Mouse (Mus musculus) gastrocnemius, adult 8-10 months (tissue): ENCODE data around the gene Tcf25. TPM values are rescaled to one million over a fixed set of nuclear protein-coding genes. Genes with fewer than 3 reads are reported as not detected.
A peak's percentile ranks its signal among the peaks of the same experiment; 100 is the strongest.
"Not testable (repeated sequence)": the region's sequence is repeated elsewhere in the genome, so short reads cannot be mapped to it uniquely, and the experiment has no call there.

Experiments
- DNase-seq, 2 experiments: peaks; one replicate each; pipeline ENCODE4 v3.0.0; 2022; ENCODE audit warnings: low spot score in 2 of 2
- total RNA-seq, 4 experiments: library from RNA; stranded (reverse); gene quantifications; 2 replicates each; pipeline ENCODE4 v1.2.4; 2022

Tcf25 gene
- total RNA-seq, 4 experiments from 2014 or later, result 125 to 155 (median 141) TPM

DNA sequence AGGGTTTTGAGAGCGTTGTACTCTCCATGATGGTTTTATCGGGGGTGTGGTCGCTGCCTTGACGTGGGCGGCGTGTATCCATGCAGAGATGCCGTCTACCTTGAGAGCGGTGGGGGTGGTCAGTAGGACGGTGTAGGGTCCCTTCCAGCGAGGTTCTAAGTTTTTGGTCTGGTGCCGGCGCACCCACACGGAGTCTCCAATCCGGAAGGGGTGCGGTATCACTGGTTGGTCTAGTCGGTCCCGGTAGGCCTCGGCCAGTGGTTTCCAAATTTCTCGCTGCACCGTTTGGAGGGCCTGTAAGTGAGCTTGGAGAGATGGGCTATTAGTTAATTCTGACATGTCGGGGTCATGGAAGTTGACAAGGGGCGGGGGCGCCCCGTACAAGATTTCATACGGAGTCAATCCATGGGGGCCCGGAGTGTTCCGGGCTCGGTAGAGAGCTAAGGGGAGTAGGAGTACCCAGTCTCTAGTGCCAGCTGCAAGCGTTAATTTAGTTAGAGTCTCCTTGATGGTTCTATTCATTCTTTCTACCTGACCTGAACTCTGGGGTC, 54.9 kb downstream of the Tcf25 start:
- DNase-seq, result no peak

DNA sequence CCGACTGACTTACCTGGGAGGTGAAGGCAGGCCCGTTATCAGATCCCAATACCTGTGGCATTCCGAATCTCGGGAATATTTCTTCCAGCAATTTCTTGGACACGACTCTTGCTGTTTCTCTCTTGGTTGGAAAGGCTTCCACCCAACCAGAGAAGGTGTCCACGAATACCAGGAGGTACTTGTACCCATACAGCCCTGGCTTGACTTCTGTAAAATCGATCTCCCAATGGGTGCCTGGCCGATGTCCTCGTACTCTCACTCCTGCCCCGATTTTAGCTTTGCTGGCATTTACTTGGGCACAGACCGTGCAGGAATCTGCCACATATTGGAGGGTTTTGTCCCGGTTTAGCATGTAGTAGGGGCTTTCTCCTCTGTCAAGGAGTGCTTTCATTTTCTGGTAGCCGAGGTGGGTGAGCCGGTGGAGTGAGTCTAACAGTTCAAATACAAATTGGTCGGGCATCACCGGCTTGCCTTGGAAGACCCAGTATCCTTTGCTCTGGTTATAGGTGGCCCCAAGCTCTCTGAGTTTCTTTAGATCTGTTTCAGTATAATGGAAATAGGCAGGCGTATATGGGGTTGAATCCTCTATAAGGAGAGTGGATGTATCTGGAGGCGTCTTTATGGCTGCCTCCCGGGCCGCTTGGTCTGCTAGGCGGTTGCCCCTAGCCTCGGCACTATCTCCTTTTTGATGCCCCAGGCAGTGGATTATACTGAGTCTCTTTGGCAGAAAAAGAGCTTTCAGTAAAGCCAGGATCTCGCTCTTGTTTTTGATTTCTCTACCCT, 55.6 kb downstream of the Tcf25 start:
- DNase-seq, result no peak

- not testable (repeated sequence) for DNase-seq
Observed at GRCm38 (mm10) chr8:123429722-123430013, 56.1 kb downstream of the Tcf25 start.

GRCm38 (mm10) chr8:123430936-123431335, 57.4 kb downstream of the Tcf25 start:
- DNase-seq, result not testable (repeated sequence)

DNA sequence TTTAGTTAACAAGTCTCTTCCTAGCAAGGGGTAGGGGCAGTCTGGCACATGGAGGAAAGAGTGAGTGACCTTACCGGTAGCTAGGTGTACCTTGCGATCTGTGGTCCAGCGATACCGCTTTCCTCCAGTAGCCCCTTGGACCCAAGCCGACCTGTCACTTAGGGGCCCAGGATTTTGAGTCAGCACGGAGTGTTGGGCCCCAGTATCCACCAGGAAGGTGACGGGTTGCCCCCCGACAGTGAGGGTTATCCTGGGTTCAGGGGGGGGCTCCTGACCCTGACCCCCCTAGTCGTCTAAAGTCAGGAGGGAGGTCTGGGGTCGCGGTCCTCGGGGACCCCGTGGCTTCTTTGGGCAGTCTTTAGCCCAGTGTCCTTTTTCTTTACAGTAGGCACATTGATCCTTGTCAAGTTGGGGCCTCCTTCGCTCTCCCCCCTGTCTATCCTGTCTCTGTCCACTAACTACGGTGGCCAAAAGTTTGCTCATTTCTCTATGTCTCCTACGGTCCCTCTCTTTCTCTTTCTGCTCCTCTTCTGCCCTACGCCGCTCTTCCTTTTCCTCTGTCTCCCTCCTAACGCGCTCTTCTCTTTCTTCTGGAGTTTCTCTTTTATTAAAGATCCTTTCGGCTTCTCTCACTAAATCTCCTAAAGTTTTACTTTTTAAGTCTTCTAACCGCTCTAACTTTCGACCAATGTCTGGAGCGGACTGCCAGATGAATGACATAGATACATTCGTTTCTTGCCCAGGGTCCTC, 58.2 kb downstream of the Tcf25 start:
- DNase-seq, result no peak

- no peak for DNase-seq
Observed at GRCm38 (mm10) chr8:123432381-123432780, 58.8 kb downstream of the Tcf25 start.

DNA sequence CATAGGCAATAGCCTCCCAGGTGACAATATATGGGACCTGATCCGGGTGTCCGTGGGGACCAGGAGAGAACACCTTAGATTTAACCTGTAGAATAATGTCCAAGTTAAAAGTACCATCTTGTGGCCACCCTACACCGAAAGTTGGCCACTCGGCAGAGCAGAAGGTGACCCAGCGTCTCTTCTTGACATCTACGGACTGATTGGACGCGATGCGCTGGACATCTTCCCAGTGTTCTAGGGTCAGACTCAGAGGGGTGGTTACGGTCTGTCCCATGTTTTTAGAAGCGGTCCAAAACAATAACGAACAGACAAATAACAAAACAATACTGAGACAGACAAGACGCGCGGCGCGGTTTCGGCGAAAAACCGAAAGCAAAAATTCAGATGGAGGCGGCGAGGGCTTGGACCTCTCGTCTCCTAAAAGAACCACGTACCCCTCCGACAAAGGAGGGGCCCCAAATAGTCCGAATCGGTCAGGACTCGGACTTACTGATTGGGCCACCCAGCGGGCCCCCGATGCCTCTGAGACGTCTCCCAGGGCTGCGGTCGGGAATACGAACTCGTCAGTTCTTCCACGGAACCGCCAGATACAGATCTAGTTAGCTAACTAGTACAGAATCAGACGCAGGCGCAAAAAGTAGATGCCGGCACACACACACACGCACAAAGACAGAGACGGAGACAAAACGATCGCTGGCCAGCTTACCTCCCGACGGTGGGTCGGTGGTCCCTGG, 59.9 kb downstream of the Tcf25 start:
- DNase-seq, result not testable (repeated sequence)

- no peak for DNase-seq
Observed at GRCm38 (mm10) chr8:123441788-123442187, 68.2 kb downstream of the Tcf25 start.

- no peak for DNase-seq
Observed at GRCm38 (mm10) chr8:123442351-123442750, 68.8 kb downstream of the Tcf25 start.

GRCm38 (mm10) chr8:123442871-123443575, 69.5 kb downstream of the Tcf25 start:
- DNase-seq, result peak; percentile 90

DNA sequence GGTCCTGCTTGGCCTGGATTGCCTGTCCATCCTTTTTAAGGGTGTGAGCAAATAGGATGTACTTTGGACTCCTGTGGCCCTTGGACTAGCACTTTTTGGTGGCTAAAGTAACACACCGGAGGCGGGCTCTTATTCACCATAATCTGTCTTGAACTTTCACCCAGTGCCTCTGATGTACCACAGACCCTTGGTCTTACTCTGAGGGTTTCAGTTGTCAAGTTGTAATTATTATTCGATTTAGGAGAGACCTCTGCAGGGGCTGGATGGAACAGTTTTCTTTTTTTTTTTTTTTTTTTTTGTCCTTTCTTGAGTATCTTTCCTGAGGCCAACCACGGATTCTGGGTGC, 70.0 kb downstream of the Tcf25 start:
- no peak for DNase-seq

DNA sequence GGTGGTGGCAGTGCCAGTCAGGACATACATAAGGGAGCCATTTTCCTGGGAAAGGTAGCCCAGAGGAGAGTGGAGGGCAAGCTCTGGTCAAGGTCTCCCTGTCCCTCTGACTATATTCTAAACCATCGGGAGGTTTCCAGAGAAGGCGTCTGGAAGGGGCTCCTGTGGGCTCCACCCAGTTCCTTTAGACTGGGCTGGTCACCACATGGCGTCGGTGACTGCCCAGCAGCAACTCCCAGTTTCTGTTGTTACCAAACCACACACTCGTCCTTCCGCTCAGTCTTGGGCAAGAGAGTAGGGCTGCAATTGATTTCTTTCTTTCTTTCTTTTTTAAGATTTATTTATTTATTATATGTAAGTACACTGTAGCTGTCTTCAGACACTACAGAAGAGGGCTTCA, 70.6 kb downstream of the Tcf25 start:
- DNase-seq, result no peak

- DNase-seq, result no peak
Observed at GRCm38 (mm10) chr8:123445981-123446380, 72.4 kb downstream of the Tcf25 start.

DNA sequence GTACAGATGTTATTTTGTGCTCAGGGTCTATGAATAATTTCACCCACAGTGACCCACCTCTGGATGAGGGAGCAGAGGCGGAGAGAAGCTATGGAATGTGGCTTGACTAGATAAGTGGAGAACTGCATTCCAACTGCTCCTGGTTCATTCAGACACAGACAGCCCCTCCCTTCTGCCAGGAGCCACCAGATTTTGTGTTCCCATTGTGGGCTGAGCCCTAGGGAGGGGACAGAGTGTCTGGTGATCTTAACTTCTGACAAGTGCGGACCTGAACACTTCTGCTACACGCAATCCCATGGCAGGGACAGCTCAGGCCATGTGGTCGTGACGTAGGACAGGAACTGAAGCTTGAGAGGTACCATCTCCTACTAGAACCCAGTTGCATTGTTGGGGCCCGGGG, 73.2 kb downstream of the Tcf25 start:
- DNase-seq, result no peak

DNA sequence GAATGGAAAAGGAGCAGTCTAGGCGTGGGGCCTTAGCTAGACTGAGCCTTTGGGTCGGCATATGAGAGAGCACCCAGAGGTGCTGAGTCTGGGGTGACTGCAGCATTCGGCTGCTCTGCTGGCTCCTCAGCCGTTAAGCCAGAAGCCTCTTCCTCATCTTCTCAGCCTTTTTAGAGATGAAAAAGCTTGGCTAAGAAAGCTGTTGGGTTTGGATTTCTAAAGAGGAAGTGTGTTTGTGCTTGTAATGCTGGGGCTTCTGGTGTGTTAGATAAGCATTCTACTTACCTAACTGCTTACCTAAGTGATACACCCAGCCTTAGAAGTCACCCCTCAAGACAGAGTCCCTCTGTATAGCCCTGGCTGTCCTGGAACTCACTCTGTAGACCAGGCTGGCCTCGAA, 77.2 kb downstream of the Tcf25 start:
- DNase-seq, result no peak

- DNase-seq, result not testable (repeated sequence)
Observed at GRCm38 (mm10) chr8:123451747-123452146, 78.2 kb downstream of the Tcf25 start.

DNA sequence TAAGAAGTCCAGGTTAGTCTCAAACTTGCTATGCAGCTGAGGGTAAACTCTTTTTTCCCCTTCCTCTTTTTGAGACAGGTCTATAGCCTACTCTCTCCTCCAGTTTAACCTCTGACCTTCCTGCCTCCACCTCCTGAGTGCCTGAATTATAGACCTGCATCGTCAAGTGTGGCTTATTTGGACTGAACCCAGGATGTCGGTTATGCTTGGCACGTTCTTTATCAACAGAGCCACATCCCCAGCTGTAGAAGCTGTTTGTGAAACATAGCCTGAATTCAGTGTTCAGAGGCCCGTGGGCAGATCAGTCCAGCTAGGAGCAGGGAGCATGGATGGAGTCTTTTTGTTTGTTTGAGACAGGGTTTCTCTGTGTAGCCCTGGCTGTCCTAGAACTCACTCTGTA, 78.6 kb downstream of the Tcf25 start:
- DNase-seq, result no peak

DNA sequence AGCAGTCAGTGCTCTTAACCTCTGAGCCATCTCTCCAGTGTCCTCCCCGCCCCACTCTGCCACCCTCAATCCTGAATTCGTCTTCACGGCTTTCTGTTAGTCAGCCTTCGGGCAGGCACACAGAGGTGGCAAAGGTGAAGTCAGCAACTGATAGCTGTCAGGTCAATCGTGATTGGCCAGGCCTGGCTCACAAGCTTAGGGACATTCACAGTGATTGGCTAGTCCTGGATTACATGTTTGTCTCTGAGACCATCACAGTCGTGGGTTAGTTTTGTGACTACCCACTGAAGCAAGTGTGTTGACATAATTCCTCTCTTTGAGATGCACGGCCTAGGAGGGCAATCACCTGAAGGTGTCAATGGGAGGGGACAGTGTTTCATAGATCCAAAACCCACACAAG, 79.7 kb downstream of the Tcf25 start:
- DNase-seq, result no peak
